In the genomic region with DNA sequence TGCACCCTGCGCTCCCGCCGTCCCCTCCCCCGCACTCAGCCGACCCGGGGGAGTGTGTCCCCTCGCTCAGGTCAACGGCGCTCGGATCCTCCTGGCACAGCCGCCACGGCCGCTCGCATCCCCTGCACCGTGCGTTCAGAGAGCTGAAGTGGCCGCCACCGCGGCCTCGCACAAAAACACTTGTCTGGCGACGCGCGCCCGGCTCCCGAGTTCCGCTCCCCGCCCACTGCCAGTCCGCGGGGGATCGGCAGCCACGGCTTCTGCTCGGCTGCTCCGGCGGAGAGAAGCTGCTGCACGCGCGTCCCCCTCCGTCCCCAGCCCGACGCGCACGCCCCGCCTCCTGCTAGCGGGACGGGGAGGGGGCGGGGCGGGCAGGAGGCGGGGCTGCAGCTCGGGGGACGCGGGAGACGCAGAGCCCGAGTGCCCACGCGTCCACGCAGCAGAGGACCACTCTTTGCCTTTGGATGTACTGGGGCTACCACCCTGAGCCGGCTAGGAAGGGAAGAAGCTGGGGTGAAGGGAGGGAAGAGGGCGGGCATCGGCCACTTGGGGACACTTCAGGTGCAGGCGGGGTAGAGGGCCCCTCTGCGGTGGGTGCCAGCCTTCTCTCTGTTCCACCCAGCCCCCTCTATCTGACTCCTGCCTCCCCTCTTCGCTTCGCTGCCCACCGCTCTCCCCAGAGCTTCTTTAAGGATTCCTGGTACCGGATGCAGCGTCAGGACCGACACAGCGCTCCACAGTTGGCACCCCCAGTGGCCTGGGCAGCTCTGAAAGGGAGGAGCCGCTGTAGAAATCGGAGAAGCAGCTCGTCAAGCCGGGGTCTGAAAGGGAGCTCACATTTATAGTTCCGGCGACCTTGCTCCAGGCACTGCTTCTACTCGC, we compare ENCODE assay signal across 8 mouse cellular contexts. TPM values are rescaled to one million over a fixed set of nuclear protein-coding genes. Genes with fewer than 3 reads are reported as not detected.
DNase-seq lines count a peak whose midpoint lies in the region; ATAC-seq and TF ChIP-seq lines count a peak whose summit lies in the region.

A gene (minus strand): TSS at position 291 of the 882 bp plus-strand sequence.

- TF ChIP-seq CTCF in left cerebral cortex, adult 2 months (IDR thresholded peaks at IDR 0.05): no peak; the same call in 1 of the 2 replicates

- intact Hi-C loops in left cerebral cortex, adult 2 months (cut with DNase I): loop anchor here (2.0 to 5.0 kb wide), 3 partner anchors 35 to 97 kb away; no protein-coding TSS in a partner anchor

- H3K4me3 ChIP-seq in hindbrain, embryonic 16.5 days (ENCODE audit: low read length): peak within 1 kb of the TSS; percentile 52
- H3K4me3 ChIP-seq in left cerebral cortex, adult 2 months: peak within 1 kb of the TSS; percentile 93

- H3K4me2 ChIP-seq in hindbrain, embryonic 16.5 days (ENCODE audit: low read length): peak within 1 kb of the TSS; percentile 92

- H3K9ac ChIP-seq in hindbrain, embryonic 16.5 days (ENCODE audit: low read depth, low read length): peak within 1 kb of the TSS; percentile 73

- DNase-seq in cerebellum, postnatal 36 days: peak; percentile 88 to 93
- peak; percentile 41 to 50 for DNase-seq in gastrocnemius, adult 8-10 months (ENCODE audit: low spot score in 2 of 2)
- DNase-seq in left cerebral cortex, adult 2 months (ENCODE audit: extremely low spot score in 1 of 2, low spot score in 2 of 2): peak; percentile 87 to 89
- DNase-seq in lung, postnatal 36 days: peak; percentile 81
- DNase-seq in retina, postnatal 7 days (ENCODE audit: low read depth, low spot score): peak; percentile 84
- DNase-seq in urinary bladder, postnatal 14 days (ENCODE audit: low spot score): peak; percentile 76

- peaks cover 34% of the 10 kb centered on the region for H3K4me1 ChIP-seq in hindbrain, embryonic 16.5 days (ENCODE audit: control insufficient read depth, insufficient read depth, low read depth, low read length)

- WGBS in hindbrain, embryonic 16.5 days: under 1% methylated on average over 59 of the region's 76 CpGs

- peak within 1 kb of the TSS; percentile 92 for H3K27ac ChIP-seq in hindbrain, embryonic 16.5 days (ENCODE audit: low read depth, low read length)
- H3K27ac ChIP-seq in left cerebral cortex, adult 2 months: peak within 1 kb of the TSS; percentile 94

- no peaks in the 10 kb centered on the region for H3K27me3 ChIP-seq in hindbrain, embryonic 16.5 days (replicated peaks; ENCODE audit: control insufficient read depth, insufficient read depth, low read length)

- H3K9me3 ChIP-seq in hindbrain, embryonic 16.5 days (ENCODE audit: control insufficient read depth, low read length): no peaks in the 10 kb centered on the region

- ATAC-seq in activated CD4-positive, CD25-positive, alpha-beta regulatory T cell, adult 4 months: peak; percentile 23
- peak; percentile 91 for ATAC-seq in hindbrain, embryonic 16.5 days

- H3K36me3 ChIP-seq in hindbrain, embryonic 16.5 days (ENCODE audit: control insufficient read depth, insufficient read depth, low read length): no peaks in the 10 kb centered on the region

RNA-seq across cellular contexts. Expression of the gene that starts here (rescaled TPM):
- not detected for polyA plus RNA-seq in activated CD4-positive, CD25-positive, alpha-beta regulatory T cell, adult 4 months (2017; shearing (Covaris generic))
- 10 to 100 TPM in 1 of 4 experiments, 1 to 10 TPM in 3; 4.8 to 10.0 (median 5.6) TPM for total RNA-seq in gastrocnemius, adult 8-10 months (2022)
- polyA plus RNA-seq in hindbrain, embryonic 16.5 days (2015; fragmentation: Nextera tagmentation; extraction: Ambion mirVana): 28.0 and 33.2 TPM in 2 replicates
- total RNA-seq in left cerebral cortex, adult 2 months (2021): 100 to 1,000 TPM; 103 to 122 TPM

Comparison
In these comparisons a context has a peak if more than half of its experiments do, and no peak if none do; other contexts are left out.
1. Peak in every context shown above with its lines: DNase-seq, ATAC-seq, H3K4me3 ChIP-seq and H3K27ac ChIP-seq.
2. RNA of the gene that starts here (total RNA-seq): 103 to 122 TPM in left cerebral cortex, adult 2 months; 4.8 to 10.0 TPM in gastrocnemius, adult 8-10 months; every median in the first group is over 4 times any median in the second.
3. RNA of the gene that starts here (polyA plus RNA-seq): 28.0 to 33.2 TPM in hindbrain, embryonic 16.5 days; not detected in activated CD4-positive, CD25-positive, alpha-beta regulatory T cell, adult 4 months; every median in the first group is over 10 times any median in the second.
4. Peak in ATAC-seq in activated CD4-positive, CD25-positive, alpha-beta regulatory T cell, adult 4 months; RNA of the gene not detected or under 1 TPM.